Mouse (Mus musculus) myocyte (in vitro differentiated cells): ENCODE data around the gene Atpaf1. TPM values are rescaled to one million over a fixed set of nuclear protein-coding genes. Genes with fewer than 3 reads are reported as not detected.

Experiments used
- H3K27me3 ChIP-seq: one replicate; pipeline ENCODE4 v1.6.1; 2011; ENCODE audit not compliant: control insufficient read depth, insufficient read depth, insufficient read length
- H3K36me3 ChIP-seq: one replicate; pipeline ENCODE4 v1.6.1; 2011; ENCODE audit not compliant: control insufficient read depth, insufficient read depth
- H3K4me2 ChIP-seq: one replicate; pipeline ENCODE4 v1.6.1; 2011; ENCODE audit warnings: low read depth, control low read depth
- H3K4me3 ChIP-seq: one replicate; pipeline ENCODE4 v1.5.1; 2011; ENCODE audit warnings: mild to moderate bottlenecking, control low read depth, moderate library complexity
- H3K79me2 ChIP-seq: one replicate; pipeline ENCODE4 v1.6.1; 2011; ENCODE audit not compliant: control insufficient read depth, insufficient read depth
- H3ac ChIP-seq: one replicate; pipeline ENCODE4 v1.6.1; 2011; ENCODE audit not compliant: control insufficient read depth, insufficient read length
- CEBPB ChIP-seq: IDR thresholded peaks from 2 replicates; pipeline ENCODE4 v1.6.1; 2011; ENCODE audit warnings: mild to moderate bottlenecking, moderate library complexity; ENCODE audit not compliant: poor library complexity, insufficient read depth, severe bottlenecking
- E2F4 ChIP-seq: IDR thresholded peaks from one replicate; pipeline ENCODE4 v1.6.1; 2011; ENCODE audit warnings: mild to moderate bottlenecking, control low read depth, moderate library complexity; ENCODE audit not compliant: insufficient read depth
- MAX ChIP-seq: IDR thresholded peaks from one replicate; pipeline ENCODE4 v1.6.1; 2011; ENCODE audit warnings: low read depth, mild to moderate bottlenecking, control low read depth
- MYOD1 ChIP-seq, 3 experiments: IDR thresholded peaks; one replicate each; pipeline ENCODE4 v1.6.1; 2011; ENCODE audit warnings: control low read depth in 2 of 3, low read depth in 2 of 3, mild to moderate bottlenecking in 2 of 3, moderate library complexity in 1 of 3; ENCODE audit not compliant: insufficient read length in 2 of 3, control insufficient read depth in 1 of 3
- MYOG ChIP-seq, 3 experiments: IDR thresholded peaks; one replicate each; pipeline ENCODE4 v1.6.1; 2011; ENCODE audit warnings: control low read depth in 2 of 3, low read depth in 2 of 3, mild to moderate bottlenecking in 2 of 3; ENCODE audit not compliant: insufficient read length in 2 of 3, control insufficient read depth in 1 of 3, insufficient read depth in 1 of 3
- POLR2A ChIP-seq: IDR thresholded peaks from one replicate; pipeline ENCODE4 v1.6.1; 2011; ENCODE audit warnings: low read depth, mild to moderate bottlenecking, control low read depth, moderate library complexity; ENCODE audit not compliant: insufficient read length
- POLR2AphosphoS2 ChIP-seq: IDR thresholded peaks from one replicate; pipeline ENCODE4 v1.6.1; 2011; ENCODE audit warnings: low read depth, control low read depth; ENCODE audit not compliant: insufficient read length
- REST ChIP-seq: IDR thresholded peaks from one replicate; pipeline ENCODE4 v1.6.1; 2011; ENCODE audit warnings: mild to moderate bottlenecking, control low read depth, moderate library complexity; ENCODE audit not compliant: insufficient read depth, insufficient read length
- SRF ChIP-seq: IDR thresholded peaks from one replicate; pipeline ENCODE4 v1.6.1; 2011; ENCODE audit warnings: low read depth; ENCODE audit not compliant: control insufficient read depth, insufficient read length
- TCF12 ChIP-seq: IDR thresholded peaks from one replicate; pipeline ENCODE4 v1.6.1; 2011; ENCODE audit warnings: mild to moderate bottlenecking, control low read depth; ENCODE audit not compliant: poor library complexity, insufficient read depth, severe bottlenecking
- TCF3 ChIP-seq: IDR thresholded peaks from one replicate; pipeline ENCODE4 v1.6.1; 2011; ENCODE audit warnings: low read depth, control low read depth; ENCODE audit not compliant: insufficient read length
- USF1 ChIP-seq: IDR thresholded peaks from one replicate; pipeline ENCODE4 v1.6.1; 2011; ENCODE audit warnings: low read depth, mild to moderate bottlenecking, control low read depth, moderate library complexity
- polyA plus RNA-seq: library from polyadenylated mRNA; unstranded; fragments of >200 nt; fragmentation: generic; extraction: Trizol; gene quantifications from one replicate; pipeline ENCODE4 v1.2.1, GENCODE M21; 2012; ENCODE audit warnings: missing spikeins

Gene Atpaf1
- polyA plus RNA-seq, 1 experiment = 12.5 TPM

GRCm38 (mm10) chr4:115761206-115761605 is 23.4 kb upstream of the Atpaf1 start:
- H3ac ChIP-seq = no peak overlapping the region
- H3K4me3 ChIP-seq = no peak overlapping the region
- no peaks in the 10 kb centered on the region for H3K27me3 ChIP-seq
- peaks cover 65% of the 10 kb centered on the region for H3K36me3 ChIP-seq
- no peaks in the 10 kb centered on the region for H3K79me2 ChIP-seq
- H3K4me2 ChIP-seq = no peak overlapping the region
- TF ChIP-seq TCF12 (no peak), MYOD1 (IDR thresholded peaks at IDR 0.05; ENCODE audit: control insufficient read depth in 1 of 3, insufficient read length in 2 of 3, low read depth in 2 of 3) (no peak), SRF (no peak), POLR2A (no peak), CEBPB (no peak), MYOG (IDR thresholded peaks at IDR 0.05; ENCODE audit: control insufficient read depth in 1 of 3, insufficient read depth in 1 of 3, insufficient read length in 2 of 3, low read depth in 2 of 3) (no peak), USF1 (no peak), REST (no peak), MAX (no peak), E2F4 (no peak), TCF3 (no peak), POLR2AphosphoS2 (no peak)

- H3K4me2 ChIP-seq = no peak overlapping the region
- H3K36me3 ChIP-seq = peaks cover 60% of the 10 kb centered on the region
These were observed 20.0 kb upstream of the Atpaf1 start for GRCm38 (mm10) chr4:115764581-115764980.

GRCm38 (mm10) chr4:115767647-115768467 is 16.8 kb upstream of the Atpaf1 start:
- Histone ChIP-seq H3K36me3 (peaks cover 42% of the 10 kb centered on the region), H3K27me3 (no peaks in the 10 kb centered on the region), H3K79me2 (no peaks in the 10 kb centered on the region), H3K4me2 (no peak overlapping the region), H3ac (no peak overlapping the region), H3K4me3 (no peak overlapping the region)
- TF ChIP-seq CEBPB (no peak), MYOG (IDR thresholded peaks at IDR 0.05; ENCODE audit: control insufficient read depth in 1 of 3, insufficient read depth in 1 of 3, insufficient read length in 2 of 3, low read depth in 2 of 3) (peak in 1 of 3 experiments; percentile 52)

More at GRCm38 (mm10) chr4:115764581-115764980, 20.0 kb upstream of the Atpaf1 start:
- TF ChIP-seq POLR2AphosphoS2 (no peak), CEBPB (no peak), MYOD1 (IDR thresholded peaks at IDR 0.05; ENCODE audit: control insufficient read depth in 1 of 3, insufficient read length in 2 of 3, low read depth in 2 of 3) (no peak), MAX (no peak)
- no peak overlapping the region for H3K4me3 ChIP-seq
- no peak overlapping the region for H3ac ChIP-seq
- no peaks in the 10 kb centered on the region for H3K27me3 ChIP-seq
- no peaks in the 10 kb centered on the region for H3K79me2 ChIP-seq

- Histone ChIP-seq H3K4me2 (no peak overlapping the region), H3K79me2 (no peaks in the 10 kb centered on the region), H3K27me3 (no peaks in the 10 kb centered on the region), H3ac (no peak overlapping the region), H3K4me3 (no peak overlapping the region), H3K36me3 (peaks cover 14% of the 10 kb centered on the region)
- TF ChIP-seq CEBPB = no peak
- no peak for TF ChIP-seq SRF
- no peak for TF ChIP-seq TCF12
- TF ChIP-seq POLR2AphosphoS2 = no peak
- no peak for TF ChIP-seq E2F4
- no peak for TF ChIP-seq REST
- TF ChIP-seq POLR2A = no peak
- no peak for TF ChIP-seq USF1
- no peak for TF ChIP-seq MYOD1 (IDR thresholded peaks at IDR 0.05; ENCODE audit: control insufficient read depth in 1 of 3, insufficient read length in 2 of 3, low read depth in 2 of 3)
- no peak for TF ChIP-seq TCF3
- no peak for TF ChIP-seq MAX
These were observed 9.6 kb upstream of the Atpaf1 start for GRCm38 (mm10) chr4:115775056-115775455.

- H3K27me3 ChIP-seq = no peaks in the 10 kb centered on the region
- no peak overlapping the region for H3K4me3 ChIP-seq
- peaks cover 5% of the 10 kb centered on the region for H3K36me3 ChIP-seq
- TF ChIP-seq CEBPB (no peak), USF1 (no peak), TCF3 (no peak), REST (no peak), POLR2A (no peak), POLR2AphosphoS2 (no peak), MYOD1 (IDR thresholded peaks at IDR 0.05; ENCODE audit: control insufficient read depth in 1 of 3, insufficient read length in 2 of 3, low read depth in 2 of 3) (no peak), TCF12 (no peak), MAX (no peak), SRF (no peak), E2F4 (no peak), MYOG (IDR thresholded peaks at IDR 0.05; ENCODE audit: control insufficient read depth in 1 of 3, insufficient read depth in 1 of 3, insufficient read length in 2 of 3, low read depth in 2 of 3) (no peak)
- H3K79me2 ChIP-seq = no peaks in the 10 kb centered on the region
- no peak overlapping the region for H3K4me2 ChIP-seq
- no peak overlapping the region for H3ac ChIP-seq
These were observed 7.0 kb upstream of the Atpaf1 start for GRCm38 (mm10) chr4:115777627-115778026.
